Mouse (Mus musculus): Measurements from ENCODE around the gene Gm49392. TPM values are rescaled to one million over a fixed set of nuclear protein-coding genes. Genes with fewer than 3 reads are reported as not detected.
"Not testable (repeated sequence)": the region's sequence is repeated elsewhere in the genome, so short reads cannot be mapped to it uniquely, and the experiment has no call there.

Gm49392 gene
- 0.38 TPM in 1 of 2 replicates, not detected in the other for polyA plus RNA-seq (2015; fragmentation: Nextera tagmentation; extraction: Ambion mirVana)

GRCm38 (mm10) chr13:60896794-60897193, at the start of gene Gm49392:
TSS of gene Gm49392 (minus strand) at chr13:60896894.
- ATAC-seq; H3K4me3 ChIP-seq (ENCODE audit: low read depth, low read length); H3K9ac ChIP-seq (ENCODE audit: low read depth, low read length); H3K27ac ChIP-seq (ENCODE audit: low read depth, low read length); H3K9me3 ChIP-seq (ENCODE audit: control insufficient read depth); H3K27me3 ChIP-seq (replicated peaks; ENCODE audit: control insufficient read depth, insufficient read depth, low read length); H3K4me2 ChIP-seq (replicated peaks; ENCODE audit: low read depth); H3K4me1 ChIP-seq (replicated peaks; ENCODE audit: control insufficient read depth, insufficient read depth, low read length); H3K36me3 ChIP-seq (ENCODE audit: control insufficient read depth, insufficient read depth): not testable (repeated sequence)
- 87% methylated on average over 8 of the region's 8 CpGs for WGBS

GRCm38 (mm10) chr13:60941884-60942283, 45.2 kb upstream of the Gm49392 start, which contains the start of gene Tpbpa:
TSS of gene Tpbpa (minus strand) at chr13:60941984.
- not testable (repeated sequence) for ATAC-seq; H3K27ac ChIP-seq (ENCODE audit: low read depth, low read length); H3K27me3 ChIP-seq (replicated peaks; ENCODE audit: control insufficient read depth, insufficient read depth, low read length); H3K4me3 ChIP-seq (ENCODE audit: low read depth, low read length); H3K36me3 ChIP-seq (ENCODE audit: control insufficient read depth, insufficient read depth); H3K9ac ChIP-seq (ENCODE audit: low read depth, low read length); H3K4me2 ChIP-seq (replicated peaks; ENCODE audit: low read depth); H3K9me3 ChIP-seq (ENCODE audit: control insufficient read depth); H3K4me1 ChIP-seq (replicated peaks; ENCODE audit: control insufficient read depth, insufficient read depth, low read length)
- WGBS: 75% methylated on average over 3 of the region's 3 CpGs

- Histone ChIP-seq H3K9me3 (ENCODE audit: control insufficient read depth) (no peaks in the 10 kb centered on the region), H3K27me3 (replicated peaks; ENCODE audit: control insufficient read depth, insufficient read depth, low read length) (no peaks in the 10 kb centered on the region), H3K9ac (ENCODE audit: low read depth, low read length) (no peak within 1 kb of the TSS), H3K4me1 (replicated peaks; ENCODE audit: control insufficient read depth, insufficient read depth, low read length) (no peaks in the 10 kb centered on the region), H3K4me2 (replicated peaks; ENCODE audit: low read depth) (no peak within 1 kb of the TSS), H3K4me3 (ENCODE audit: low read depth, low read length) (no peak within 1 kb of the TSS), H3K27ac (ENCODE audit: low read depth, low read length) (no peak within 1 kb of the TSS), H3K36me3 (ENCODE audit: control insufficient read depth, insufficient read depth) (no peaks in the 10 kb centered on the region)
- WGBS: 46% methylated on average over 5 of the region's 5 CpGs
- TF ChIP-seq CTCF (IDR thresholded peaks at IDR 0.05; ENCODE audit: low read depth): no peak
- ATAC-seq: no peak
Observed at GRCm38 (mm10) chr13:60936500-60936901, 39.8 kb upstream of the Gm49392 start, which contains the start of the genes Gm49391 and Ctla2a. TSS of gene Gm49391 (minus strand) at chr13:60936571. TSS of gene Ctla2a (minus strand) at chr13:60936625.

- not testable (repeated sequence) for H3K9me3 ChIP-seq (ENCODE audit: control insufficient read depth); H3K36me3 ChIP-seq (ENCODE audit: control insufficient read depth, insufficient read depth); H3K27ac ChIP-seq (ENCODE audit: low read depth, low read length); H3K27me3 ChIP-seq (replicated peaks; ENCODE audit: control insufficient read depth, insufficient read depth, low read length); H3K4me1 ChIP-seq (replicated peaks; ENCODE audit: control insufficient read depth, insufficient read depth, low read length); H3K4me2 ChIP-seq (replicated peaks; ENCODE audit: low read depth); H3K4me3 ChIP-seq (ENCODE audit: low read depth, low read length); ATAC-seq; H3K9ac ChIP-seq (ENCODE audit: low read depth, low read length)
- 74% methylated on average over 2 of the region's 2 CpGs for WGBS
Observed at GRCm38 (mm10) chr13:60935490-60935889, 38.8 kb upstream of the Gm49392 start, which contains the start of gene Gm49393. TSS of gene Gm49393 (minus strand) at chr13:60935590.

- not testable (repeated sequence) for H3K27me3 ChIP-seq (replicated peaks; ENCODE audit: control insufficient read depth, insufficient read depth, low read length); H3K4me1 ChIP-seq (replicated peaks; ENCODE audit: control insufficient read depth, insufficient read depth, low read length); H3K36me3 ChIP-seq (ENCODE audit: control insufficient read depth, insufficient read depth); H3K27ac ChIP-seq (ENCODE audit: low read depth, low read length); H3K4me2 ChIP-seq (replicated peaks; ENCODE audit: low read depth); H3K9ac ChIP-seq (ENCODE audit: low read depth, low read length); H3K4me3 ChIP-seq (ENCODE audit: low read depth, low read length); ATAC-seq; H3K9me3 ChIP-seq (ENCODE audit: control insufficient read depth)
- 88% methylated on average over 2 of the region's 2 CpGs for WGBS
Observed at GRCm38 (mm10) chr13:60904780-60905179, 8.1 kb upstream of the Gm49392 start, which contains the start of gene Tpbpb. TSS of gene Tpbpb (minus strand) at chr13:60904880.

GRCm38 (mm10) chr13:60897328-60897727, 634 bp upstream of the Gm49392 start, which contains the start of gene Ctla2b:
TSS of gene Ctla2b (minus strand) at chr13:60897447.
- no peak within 1 kb of the TSS for H3K4me2 ChIP-seq (replicated peaks; ENCODE audit: low read depth)
- no peak within 1 kb of the TSS for H3K9ac ChIP-seq (ENCODE audit: low read depth, low read length)
- no peak for TF ChIP-seq CTCF (IDR thresholded peaks at IDR 0.05; ENCODE audit: low read depth)
- no peaks in the 10 kb centered on the region for H3K27me3 ChIP-seq (replicated peaks; ENCODE audit: control insufficient read depth, insufficient read depth, low read length)
- H3K4me3 ChIP-seq (ENCODE audit: low read depth, low read length): no peak within 1 kb of the TSS
- 62% methylated on average over 3 of the region's 3 CpGs for WGBS
- H3K9me3 ChIP-seq (ENCODE audit: control insufficient read depth): no peaks in the 10 kb centered on the region
- no peak for ATAC-seq
- H3K27ac ChIP-seq (ENCODE audit: low read depth, low read length): no peak within 1 kb of the TSS
- H3K36me3 ChIP-seq (ENCODE audit: control insufficient read depth, insufficient read depth): no peaks in the 10 kb centered on the region
- H3K4me1 ChIP-seq (replicated peaks; ENCODE audit: control insufficient read depth, insufficient read depth, low read length): no peaks in the 10 kb centered on the region

All from intestine, postnatal 0 days (tissue).